Mouse (Mus musculus) erythroid progenitor cell, adult 5-6 weeks (primary cell): ENCODE results near the gene Zim1. TPM values are rescaled to one million over a fixed set of nuclear protein-coding genes. Genes with fewer than 3 reads are reported as not detected.

Source experiments
- ATAC-seq: replicated peaks from 2 replicates; pipeline ENCODE4 v1.8.0; 2016; ENCODE audit warnings: moderate number of reproducible peaks, mild to moderate bottlenecking, moderate TSS enrichment, inconsistent platforms; ENCODE audit not compliant: poor library complexity, low FRiP score, severe bottlenecking
- total RNA-seq, 2 experiments: library from RNA; stranded (forward) in 1 of 2; stranded (reverse) in 1 of 2; fragments of 150-400 nt in 1 of 2; fragments of 186-747, 209-891 nt in 1 of 2; gene quantifications; 2 replicates each; pipeline versions ENCODE4 v1.2.3 to v1.2.4; 2015 to 2017; ENCODE audit warnings: low replicate concordance in 2 of 2

The Zim1 gene
- total RNA-seq (2015; ENCODE audit: low replicate concordance) (not detected in 2 replicates), total RNA-seq (2017; ENCODE audit: low replicate concordance) (not detected in 2 replicates)

- no peak for ATAC-seq
These were observed at the start of gene Zim1 for GRCm38 (mm10) chr7:6696241-6697045. Zim1 (minus strand) TSS chr7:6696450.

DNA sequence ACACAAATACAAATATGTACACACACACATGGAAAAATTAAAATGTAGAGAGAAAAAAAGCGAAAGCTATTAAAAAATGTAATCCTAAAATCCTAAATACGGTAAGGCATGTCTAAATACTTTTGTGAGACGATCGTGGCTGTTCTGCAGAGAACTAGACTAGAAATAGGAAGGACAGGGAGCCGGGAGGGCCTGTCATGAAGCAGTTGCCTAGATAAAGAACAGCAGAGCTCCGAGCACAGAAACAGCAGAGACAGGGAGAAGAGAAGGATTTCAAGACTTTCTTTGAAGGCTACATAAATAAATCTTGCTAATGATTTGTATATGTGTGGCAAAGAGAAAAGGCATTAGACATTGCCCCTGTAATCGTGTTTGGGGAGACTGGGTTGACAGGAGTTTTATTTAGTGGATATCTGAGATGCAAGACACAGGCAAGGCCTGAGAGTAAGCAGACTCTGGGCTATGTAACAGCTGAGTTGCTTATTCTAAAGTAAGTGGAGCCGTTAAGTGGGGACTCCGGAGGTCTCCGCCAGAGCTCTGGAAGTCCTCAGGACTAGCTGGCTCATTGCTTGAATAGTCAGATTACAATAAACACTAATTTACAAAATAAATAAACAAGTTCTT is 48.1 kb upstream of the Zim1 start:
- no peak for ATAC-seq

DNA sequence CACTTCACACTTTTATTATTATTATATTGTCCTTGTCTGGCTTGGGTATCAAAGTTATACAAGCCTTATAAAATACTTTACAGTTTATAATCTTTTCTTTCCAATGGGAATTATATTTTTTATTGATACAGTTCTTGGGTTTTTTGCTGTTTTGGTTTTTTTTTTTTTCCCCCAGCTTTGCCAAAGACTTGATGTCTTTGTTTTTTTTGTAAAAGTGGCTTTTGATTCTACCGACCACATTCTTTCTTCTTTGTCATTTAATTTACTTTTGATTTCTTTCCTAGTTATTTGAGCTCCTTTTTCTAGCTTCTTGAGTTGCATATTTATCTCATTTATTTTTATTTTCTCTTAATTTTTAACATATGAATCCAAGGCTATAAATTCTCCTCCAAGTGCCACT is 39.8 kb upstream of the Zim1 start:
- ATAC-seq: no peak

DNA sequence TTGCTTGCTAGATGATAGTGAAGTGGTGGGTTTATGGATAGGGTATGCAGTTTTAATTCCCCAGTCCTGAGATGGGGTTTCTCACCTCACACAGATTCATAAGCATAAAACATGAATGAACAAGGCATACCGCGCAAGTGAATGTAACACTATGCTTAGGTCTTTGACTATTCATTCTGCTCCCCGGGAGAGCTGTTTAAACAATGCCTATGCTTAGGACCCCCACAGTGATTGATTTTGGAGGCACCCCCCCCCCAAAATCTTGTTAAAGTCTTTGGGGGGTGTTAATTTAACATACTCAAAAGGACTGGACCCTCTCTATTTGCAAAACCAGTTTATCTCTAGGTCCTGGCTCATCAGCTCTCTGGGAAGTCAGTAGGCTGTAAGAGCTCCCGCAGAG is 35.7 kb upstream of the Zim1 start:
- no peak for ATAC-seq

- ATAC-seq: no peak
These were observed 35.1 kb upstream of the Zim1 start for GRCm38 (mm10) chr7:6731373-6731772.

DNA sequence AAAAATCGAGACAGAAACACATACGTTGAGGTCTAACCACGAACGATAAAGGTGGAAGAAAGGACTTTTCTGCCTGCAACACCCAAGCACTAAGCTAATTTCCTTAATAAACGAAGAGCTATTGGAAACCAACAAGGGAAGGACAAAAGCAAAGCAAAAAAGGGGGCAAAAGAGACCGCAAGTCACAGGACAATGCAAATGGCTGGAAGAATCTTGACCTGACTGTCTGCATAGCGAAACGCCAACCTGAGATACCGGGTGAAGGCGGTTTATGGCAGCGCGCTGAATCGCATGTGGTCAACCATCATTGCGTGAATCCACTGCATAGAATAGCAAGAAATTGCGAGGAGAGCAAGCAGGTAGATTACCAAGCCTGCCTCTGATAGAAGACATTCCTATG is 34.6 kb upstream of the Zim1 start:
- ATAC-seq: no peak

DNA sequence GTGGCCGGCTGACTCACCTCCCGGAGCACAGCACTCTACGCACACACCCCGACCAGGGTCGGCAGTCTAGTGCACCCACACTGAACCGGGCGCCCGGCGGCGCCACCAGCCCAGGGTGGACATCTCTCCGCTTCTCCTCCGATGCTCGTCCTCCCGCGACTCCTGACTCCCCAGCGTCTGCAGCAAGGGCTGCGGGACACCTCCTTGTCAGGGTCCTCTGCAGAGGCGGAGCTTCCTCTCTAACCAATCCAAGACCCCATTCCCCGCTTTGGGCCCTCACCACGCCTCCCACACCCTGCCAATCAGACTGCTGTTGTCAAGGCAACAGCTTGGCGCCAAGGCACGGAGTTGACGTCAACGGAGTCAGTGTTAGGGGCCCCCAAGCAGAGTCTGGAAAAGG is 34.0 kb upstream of the Zim1 start, which contains the start of the genes Peg3 and Usp29:
TSS of gene Peg3 (minus strand) at position 191 of the 400 bp plus-strand sequence.
TSS of gene Usp29 (plus strand) at position 338 of the 400 bp plus-strand sequence.
- no peak for ATAC-seq

- ATAC-seq: peak; percentile 39; the same call in 1 of the 2 replicates
These were observed 33.0 kb upstream of the Zim1 start for GRCm38 (mm10) chr7:6729061-6729817.

GRCm38 (mm10) chr7:6728263-6728931 is 32.1 kb upstream of the Zim1 start:
- no peak for ATAC-seq

GRCm38 (mm10) chr7:6727351-6728121 is 31.3 kb upstream of the Zim1 start:
- no peak for ATAC-seq

DNA sequence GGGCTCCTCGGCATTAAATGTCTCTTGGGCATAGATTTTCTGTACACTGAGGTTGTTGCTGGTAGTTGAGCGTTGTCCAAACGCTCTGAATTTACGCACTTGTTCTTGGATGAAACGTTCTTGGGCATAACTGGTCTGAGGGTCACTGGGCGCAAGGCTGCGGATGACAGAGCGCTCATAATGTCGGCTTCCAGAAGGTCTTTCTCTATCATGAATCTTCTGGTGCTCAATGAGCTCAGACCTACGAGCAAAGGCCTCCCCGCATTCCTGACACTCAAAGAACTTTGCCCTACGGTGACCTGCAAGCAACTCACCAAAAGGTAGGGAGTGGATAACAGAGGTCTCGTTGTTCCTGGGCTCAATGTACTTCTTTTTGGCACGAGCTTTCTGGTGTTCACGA is 13.1 kb upstream of the Zim1 start:
- no peak for ATAC-seq

DNA sequence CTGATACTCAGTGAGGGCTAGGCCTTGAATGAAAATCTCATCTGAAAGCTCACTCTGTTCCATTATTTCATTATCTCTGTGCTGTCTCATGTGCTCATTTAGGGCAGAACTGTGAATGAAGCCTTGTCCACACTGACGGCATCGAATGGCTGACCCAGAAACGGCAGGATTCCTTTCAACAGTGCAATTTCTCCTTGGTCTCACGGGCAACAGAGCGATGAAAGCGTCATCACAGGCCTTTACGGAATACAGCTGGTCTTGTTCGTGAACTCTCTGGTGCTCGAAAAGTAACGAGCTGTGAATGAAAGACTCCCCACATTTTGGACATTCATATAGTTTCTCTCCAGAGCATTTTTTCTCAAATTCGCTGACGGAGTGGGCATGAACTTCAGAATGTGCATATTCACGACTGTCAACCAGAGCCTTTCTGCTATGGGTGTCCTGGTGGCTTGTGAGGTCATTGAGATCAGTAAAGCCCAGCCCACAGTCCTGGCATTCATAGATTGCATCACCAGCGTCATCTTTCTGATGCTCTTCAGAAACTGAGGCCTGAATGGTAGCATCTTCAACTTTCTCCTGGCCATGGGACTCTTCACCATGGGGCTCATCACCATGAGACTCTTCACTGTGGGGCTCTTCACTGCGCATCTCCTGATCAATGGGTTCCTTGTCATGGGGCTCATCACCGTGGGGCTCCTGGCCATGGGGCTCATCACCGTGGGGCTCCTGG is 12.4 kb upstream of the Zim1 start:
- no peak for ATAC-seq

- no peak for ATAC-seq
These were observed 11.3 kb upstream of the Zim1 start for GRCm38 (mm10) chr7:6707416-6708015.

DNA sequence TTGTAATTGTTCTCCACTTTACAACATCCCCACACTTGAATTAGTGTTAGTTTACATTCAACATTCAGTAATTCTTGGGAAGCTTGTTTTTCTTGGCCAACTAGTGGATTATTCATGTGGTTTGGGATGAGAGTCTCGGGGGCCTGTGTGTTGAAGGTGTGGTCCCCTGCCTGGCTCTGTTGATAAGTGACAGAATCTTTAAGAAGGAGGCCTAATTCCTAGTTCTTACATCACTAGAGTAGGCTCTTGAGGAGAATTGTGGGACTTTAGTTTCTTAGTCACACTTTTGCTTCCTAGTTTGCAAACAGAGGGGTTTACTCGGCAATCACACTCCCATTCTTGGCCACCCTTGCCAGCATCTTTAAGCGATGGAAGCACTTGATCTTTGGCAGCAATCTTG is 3.0 kb upstream of the Zim1 start:
- no peak for ATAC-seq

GRCm38 (mm10) chr7:6685511-6685910 is 10.7 kb downstream of the Zim1 start:
- no peak for ATAC-seq

GRCm38 (mm10) chr7:6666726-6667125 is 29.5 kb downstream of the Zim1 start:
- ATAC-seq: no peak

DNA sequence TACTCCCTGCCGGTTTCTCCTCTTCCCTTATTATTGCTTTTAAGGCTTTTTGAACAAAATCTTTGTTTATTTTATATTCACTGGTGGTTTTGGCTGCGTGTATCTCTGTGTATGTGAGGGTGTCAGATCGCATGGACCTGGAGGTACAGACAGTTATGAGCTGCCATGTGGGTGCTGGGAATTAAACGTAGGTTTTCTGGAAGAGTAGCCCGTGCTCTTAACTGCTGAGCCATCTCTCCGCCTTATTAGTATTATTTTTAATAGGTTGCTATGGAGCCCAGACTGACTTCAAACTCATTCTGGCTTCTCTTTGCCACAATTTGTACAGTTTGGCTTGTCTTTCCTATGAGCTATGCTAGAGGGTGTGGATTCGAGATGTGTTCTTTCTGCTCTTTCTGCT is 32.8 kb downstream of the Zim1 start:
- ATAC-seq: no peak

DNA sequence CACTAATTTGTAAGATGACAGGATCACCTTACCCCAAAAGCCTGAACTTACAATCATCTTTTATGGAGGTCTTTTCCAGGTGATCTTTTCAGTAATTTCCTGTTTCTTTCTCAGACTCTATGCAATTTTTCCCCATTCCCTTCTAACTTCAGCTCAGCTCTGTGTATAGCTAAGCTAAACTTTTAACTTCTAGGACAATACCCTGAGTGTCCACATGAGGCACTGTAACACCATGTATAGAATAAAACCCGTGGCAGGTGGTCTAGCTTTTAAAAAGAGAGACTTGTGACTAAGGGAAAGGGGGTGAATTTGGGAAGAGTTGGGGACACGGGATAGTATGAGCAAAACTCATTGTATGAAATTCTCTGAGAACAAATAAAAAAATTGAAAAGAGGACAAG is 36.6 kb downstream of the Zim1 start:
- ATAC-seq: no peak
